Mouse (Mus musculus): ENCODE measurements around the gene Bend7.

DNA sequence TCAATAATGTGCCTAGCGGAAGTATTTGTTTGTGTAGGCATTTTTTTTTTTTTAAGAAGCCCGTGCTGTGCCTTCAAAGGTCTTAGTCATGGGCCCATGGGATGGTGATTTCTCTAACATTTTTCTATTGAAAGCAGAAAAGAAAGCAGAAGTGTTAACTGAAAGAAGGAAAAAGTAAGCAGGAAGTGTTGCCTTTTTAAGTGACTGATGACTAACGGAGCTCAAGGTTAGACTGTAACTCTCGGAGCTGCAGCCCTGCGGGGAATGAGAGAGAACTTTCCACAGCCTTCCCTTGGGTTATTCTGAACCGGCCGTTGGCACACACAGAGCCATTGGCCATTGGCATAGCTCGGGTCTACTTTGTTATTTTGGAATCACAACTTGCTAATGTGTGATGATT lies 66.4 kb downstream of the Bend7 start:
- TF ChIP-seq CTCF (IDR thresholded peaks at IDR 0.05; ENCODE audit: low read depth, low read length) (no peak), POLR2A (IDR thresholded peaks at IDR 0.05; ENCODE audit: extremely low read depth, insufficient read depth, low read length) (no peak)
